Mouse (Mus musculus) spleen, postnatal 10 days (tissue): ENCODE data around the gene Adcy7.
A peak's percentile ranks its signal among the peaks of the same experiment; 100 is the strongest.

ENCODE experiments used
- DNase-seq, 2 experiments: peaks; one replicate each; pipeline ENCODE4 v3.0.0; 2021 to 2022; ENCODE audit warnings: low spot score in 2 of 2

Gene Adcy7

GRCm38 (mm10) chr8:88330816-88331215, 58.6 kb downstream of the Adcy7 start:
- no peak for DNase-seq

GRCm38 (mm10) chr8:88334384-88334783, 62.2 kb downstream of the Adcy7 start:
- no peak for DNase-seq

- DNase-seq, result no peak
Measured at GRCm38 (mm10) chr8:88334975-88335374, 62.8 kb downstream of the Adcy7 start.

- DNase-seq, result no peak
Measured at GRCm38 (mm10) chr8:88339221-88339620, 67.0 kb downstream of the Adcy7 start.

GRCm38 (mm10) chr8:88339887-88340695, 67.9 kb downstream of the Adcy7 start:
- DNase-seq, result no peak

- DNase-seq, result no peak
Measured at GRCm38 (mm10) chr8:88342026-88342425, 69.8 kb downstream of the Adcy7 start.

GRCm38 (mm10) chr8:88349046-88349445, 76.8 kb downstream of the Adcy7 start:
- DNase-seq, result no peak

- no peak for DNase-seq
Measured at GRCm38 (mm10) chr8:88357226-88357933, 85.2 kb downstream of the Adcy7 start.

GRCm38 (mm10) chr8:88357946-88358345, 85.7 kb downstream of the Adcy7 start:
- no peak for DNase-seq

- DNase-seq, result no peak
Measured at GRCm38 (mm10) chr8:88359959-88360358, 87.8 kb downstream of the Adcy7 start.

GRCm38 (mm10) chr8:88361044-88361707, 89.0 kb downstream of the Adcy7 start:
- DNase-seq, result peak in 1 of 2 experiments; percentile 47

- DNase-seq, result peak; percentile 89 to 95
Measured at GRCm38 (mm10) chr8:88361708-88362428, 89.7 kb downstream of the Adcy7 start, which contains the start of gene Brd7. Gene Brd7 (minus strand): TSS chr8:88362194.

GRCm38 (mm10) chr8:88362446-88363150, 90.4 kb downstream of the Adcy7 start:
- DNase-seq, result peak; percentile 46 to 70

GRCm38 (mm10) chr8:88369221-88369620, 97.0 kb downstream of the Adcy7 start:
- DNase-seq, result no peak

GRCm38 (mm10) chr8:88369805-88370204, 97.6 kb downstream of the Adcy7 start:
- no peak for DNase-seq

GRCm38 (mm10) chr8:88371522-88371921, 99.3 kb downstream of the Adcy7 start:
- DNase-seq, result no peak

- no peak for DNase-seq
Measured at GRCm38 (mm10) chr8:88376836-88377582, 104.8 kb downstream of the Adcy7 start.
